Mouse (Mus musculus) telencephalon, adult 2 months (tissue): ENCODE measurements around the gene Cpm.

Experiments
- DNase-seq: peaks from one replicate; pipeline ENCODE4 v3.0.0-alpha.2; 2011; ENCODE audit warnings: low read depth, low spot score

The Cpm gene

DNA sequence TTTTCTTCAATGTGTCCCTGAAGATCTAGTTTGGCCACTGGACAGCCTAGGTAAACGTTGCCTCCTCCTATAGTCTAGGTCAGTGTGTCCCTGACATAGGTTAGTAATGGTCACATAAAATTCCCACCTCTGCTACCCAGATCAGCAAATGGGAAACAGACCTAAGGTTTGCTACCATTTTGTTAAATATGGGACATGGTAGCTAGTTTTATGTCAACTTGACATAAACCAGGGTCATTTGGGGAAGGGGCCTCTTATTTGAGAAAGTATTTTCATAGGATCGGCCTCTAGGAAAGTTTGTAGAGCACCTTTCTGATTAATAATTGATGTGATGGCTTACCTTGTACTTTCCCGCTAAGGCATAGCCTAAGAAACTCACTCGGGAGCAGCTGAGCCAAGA, 8.8 kb upstream of the Cpm start:
- DNase-seq, result no peak

- no peak for DNase-seq
These were observed 8.3 kb upstream of the Cpm start for GRCm38 (mm10) chr10:117620934-117621501.

GRCm38 (mm10) chr10:117621616-117622533, 7.4 kb upstream of the Cpm start:
- no peak for DNase-seq

DNA sequence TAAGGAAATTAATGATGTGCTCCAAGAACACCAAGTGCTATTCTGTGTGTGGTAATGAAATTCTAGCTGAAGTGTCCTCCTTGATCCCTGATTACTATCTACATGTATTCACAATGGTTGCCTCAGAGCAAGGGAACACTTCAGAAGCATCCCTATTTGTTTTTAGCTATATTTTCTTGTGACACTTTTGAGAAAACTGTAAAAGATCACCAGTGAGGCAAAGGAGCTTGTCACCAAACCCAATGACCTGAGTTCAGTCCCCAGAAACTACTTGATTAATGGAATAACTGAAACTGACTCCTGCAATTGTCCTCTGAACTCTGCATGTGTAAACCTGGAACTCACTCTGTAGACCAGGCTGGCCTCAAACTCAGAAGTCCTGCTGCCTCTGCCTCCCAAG, 5.9 kb upstream of the Cpm start:
- DNase-seq, result no peak

DNA sequence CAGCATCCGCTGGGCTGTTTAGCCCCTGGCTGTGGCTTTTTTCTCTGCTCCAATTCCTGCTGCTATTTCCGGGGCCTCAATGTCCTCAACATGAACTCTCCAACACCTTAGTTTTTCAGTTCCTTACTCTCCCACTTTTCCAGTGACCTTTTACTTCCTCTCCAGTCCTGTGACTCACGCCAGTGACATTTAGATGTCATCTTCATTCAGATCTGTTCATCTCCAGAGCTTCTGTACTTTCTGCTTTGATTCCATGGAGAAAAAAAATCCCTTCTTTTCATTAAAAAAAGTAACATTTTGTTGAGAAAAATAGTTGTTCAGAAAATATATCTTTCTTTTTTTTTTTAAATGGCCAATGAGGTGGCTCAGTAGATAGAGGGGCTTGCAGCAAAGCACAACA, 5.1 kb upstream of the Cpm start:
- DNase-seq, result no peak

- no peak for DNase-seq
These were observed 4.4 kb upstream of the Cpm start for GRCm38 (mm10) chr10:117624655-117625497.

DNA sequence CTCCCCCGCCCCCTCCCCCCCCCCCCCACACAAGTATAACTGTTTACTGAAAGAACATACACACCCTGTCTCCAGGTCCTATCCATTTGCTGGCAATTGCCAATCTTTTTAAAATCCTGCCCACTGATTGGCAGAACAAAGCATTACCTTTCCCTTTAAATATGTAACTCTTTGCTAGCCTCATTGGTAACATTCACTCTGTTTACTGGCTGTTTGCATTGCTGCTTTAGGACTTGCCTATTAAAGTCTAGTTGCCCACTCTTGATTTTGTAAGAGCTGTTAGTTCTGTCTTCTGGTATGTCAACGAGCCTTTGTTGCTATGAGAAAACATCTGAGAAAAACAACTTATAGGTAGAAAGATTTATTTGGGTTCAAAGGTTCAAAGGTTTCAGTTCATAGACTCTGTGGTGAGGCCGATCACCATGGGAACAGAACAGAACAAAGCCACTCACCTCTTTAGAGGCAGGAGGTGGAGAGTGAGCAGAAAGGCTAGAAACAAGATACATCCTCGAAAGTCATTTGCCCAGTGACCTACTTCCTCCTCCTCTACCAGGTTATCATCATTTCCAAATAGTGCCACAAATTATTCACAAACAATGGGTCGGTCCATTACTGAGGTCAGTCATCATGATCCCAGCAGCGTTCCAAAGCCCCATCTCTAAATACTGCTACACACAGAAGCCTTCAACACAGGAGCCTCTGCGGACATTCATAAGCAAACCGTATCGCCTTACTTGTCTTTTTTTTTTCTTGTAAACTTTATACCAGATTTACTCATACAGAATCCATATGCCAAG, 3.6 kb upstream of the Cpm start:
- no peak for DNase-seq

GRCm38 (mm10) chr10:117626297-117626613, 3.0 kb upstream of the Cpm start:
- no peak for DNase-seq

DNA sequence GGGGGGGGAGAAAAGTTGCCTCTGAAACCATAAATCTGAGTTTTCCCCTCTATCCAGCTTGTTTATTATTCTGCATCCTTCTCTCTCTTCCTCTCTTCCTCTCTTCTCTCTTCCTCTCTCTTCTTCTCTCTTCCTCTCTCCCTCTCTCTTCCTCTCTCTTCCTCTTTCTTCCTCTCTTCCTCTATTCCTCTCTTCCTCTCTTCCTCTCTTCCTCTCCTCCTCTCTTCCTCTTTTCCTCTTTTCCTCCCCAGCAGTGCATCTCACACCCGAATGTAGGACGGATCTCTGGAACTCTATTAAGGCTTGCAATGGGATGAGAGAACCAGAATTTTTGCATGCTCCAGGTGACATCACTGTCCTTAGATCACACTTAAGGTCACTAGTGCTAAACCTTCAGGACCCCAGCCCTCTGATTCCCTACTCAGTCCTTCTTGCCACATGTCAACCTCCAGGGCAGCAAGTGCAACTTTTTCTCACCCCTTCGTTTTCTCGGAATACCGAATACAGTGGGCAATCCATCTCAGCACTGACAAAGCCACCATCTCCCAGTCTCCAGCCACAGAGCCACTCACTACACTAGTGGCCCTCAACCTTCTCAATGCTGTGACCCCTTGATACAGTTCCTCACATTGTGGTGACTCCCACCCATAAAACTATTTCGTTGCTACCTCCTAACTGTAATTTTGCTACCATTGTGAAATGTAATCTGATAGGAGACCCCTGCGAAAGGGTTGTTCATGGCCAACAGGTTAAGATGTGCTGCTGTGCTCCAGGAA, 2.3 kb upstream of the Cpm start:
- DNase-seq, result no peak

DNA sequence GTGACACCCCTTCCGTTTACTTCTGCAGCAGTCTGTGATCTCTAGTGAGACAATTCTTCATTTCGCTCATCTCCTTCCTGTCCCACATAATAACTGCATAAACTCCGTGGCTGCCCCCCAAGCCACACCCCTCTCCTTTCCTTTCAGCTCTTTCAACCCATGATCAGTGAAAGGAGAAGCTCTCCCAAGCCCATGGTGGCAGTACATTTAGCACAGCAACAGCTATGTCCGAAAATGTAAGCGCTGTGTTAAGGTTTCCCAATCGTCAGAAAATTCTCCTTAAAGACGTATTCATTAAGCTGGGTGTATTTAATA, 1.7 kb upstream of the Cpm start:
- DNase-seq, result no peak

GRCm38 (mm10) chr10:117627949-117628348, 1.4 kb upstream of the Cpm start:
- no peak for DNase-seq

DNA sequence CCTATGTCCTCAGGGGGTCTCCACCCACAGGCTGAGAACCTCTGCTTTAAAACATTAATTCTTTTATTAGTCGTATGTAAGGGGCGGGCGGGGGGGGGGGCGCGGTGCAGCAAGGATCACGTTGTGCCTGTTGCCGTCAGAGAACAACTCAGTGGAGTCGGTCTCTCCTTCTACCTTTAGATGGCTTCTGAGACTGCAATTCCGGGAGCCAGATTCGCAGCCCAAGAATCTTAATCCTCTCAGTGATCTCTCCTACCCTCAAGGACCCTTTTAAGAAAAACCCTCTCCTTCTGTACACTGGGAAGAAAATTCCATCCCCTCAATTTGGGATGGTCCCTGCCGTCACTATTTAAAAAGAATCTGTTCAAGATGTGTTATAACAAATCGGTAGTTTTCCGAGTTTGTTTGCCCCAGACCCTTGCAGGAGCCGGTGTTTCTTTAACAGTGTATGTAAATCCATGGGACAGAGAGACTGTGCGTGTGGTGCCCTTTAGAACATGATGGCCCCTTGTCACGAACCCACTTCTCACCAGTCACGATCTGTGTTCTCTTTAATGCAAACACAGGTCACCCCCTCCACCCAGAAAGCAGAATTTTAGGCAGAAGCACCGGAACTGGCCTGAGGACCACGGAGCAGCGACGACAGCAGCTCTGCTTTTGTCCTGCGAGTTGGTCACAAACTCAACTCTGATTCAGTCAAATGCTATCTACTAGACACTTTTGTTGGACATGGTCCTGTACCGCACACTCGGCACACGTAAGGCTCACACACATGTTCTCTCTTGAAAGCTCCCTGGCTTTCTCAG, 734 bp upstream of the Cpm start:
- DNase-seq, result no peak

DNA sequence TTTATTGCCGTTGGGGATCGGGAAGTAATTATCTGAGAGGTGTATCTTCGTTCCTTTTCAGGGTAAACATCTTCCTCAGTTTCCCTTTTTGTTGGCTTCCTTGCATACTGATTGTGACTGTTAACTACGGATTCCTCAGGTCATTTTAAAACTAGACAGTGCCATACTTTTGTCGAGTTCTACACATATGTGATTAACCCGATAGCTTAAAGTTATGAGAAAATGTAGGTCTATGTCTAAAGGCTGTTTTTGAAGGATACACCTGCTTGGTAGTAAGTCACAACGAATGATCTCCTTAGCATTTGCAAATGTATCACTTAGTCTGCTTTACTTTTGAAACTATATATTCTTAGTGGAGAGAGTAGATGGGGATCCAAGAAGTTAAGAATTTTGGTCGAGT, 876 bp downstream of the Cpm start:
- DNase-seq, result no peak

DNA sequence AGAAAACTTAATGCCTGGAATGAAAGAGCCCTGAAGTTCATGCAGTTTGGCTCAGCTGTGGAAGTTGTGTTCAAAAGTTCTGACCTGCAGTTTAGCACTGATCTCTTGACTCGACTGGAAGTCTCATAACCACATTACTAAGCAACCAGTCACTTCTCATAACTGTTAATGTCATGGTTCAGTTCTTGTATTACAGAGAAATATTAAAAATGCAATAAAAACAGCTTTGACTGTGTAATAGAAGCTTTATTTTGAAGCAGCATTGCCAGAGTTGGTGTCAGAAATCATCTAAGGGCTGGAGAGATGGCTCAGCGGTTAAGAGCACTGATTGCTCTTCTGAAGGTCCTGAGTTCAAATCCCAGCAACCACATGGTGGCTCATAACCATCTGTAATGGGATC, 1.5 kb downstream of the Cpm start:
- DNase-seq, result no peak

DNA sequence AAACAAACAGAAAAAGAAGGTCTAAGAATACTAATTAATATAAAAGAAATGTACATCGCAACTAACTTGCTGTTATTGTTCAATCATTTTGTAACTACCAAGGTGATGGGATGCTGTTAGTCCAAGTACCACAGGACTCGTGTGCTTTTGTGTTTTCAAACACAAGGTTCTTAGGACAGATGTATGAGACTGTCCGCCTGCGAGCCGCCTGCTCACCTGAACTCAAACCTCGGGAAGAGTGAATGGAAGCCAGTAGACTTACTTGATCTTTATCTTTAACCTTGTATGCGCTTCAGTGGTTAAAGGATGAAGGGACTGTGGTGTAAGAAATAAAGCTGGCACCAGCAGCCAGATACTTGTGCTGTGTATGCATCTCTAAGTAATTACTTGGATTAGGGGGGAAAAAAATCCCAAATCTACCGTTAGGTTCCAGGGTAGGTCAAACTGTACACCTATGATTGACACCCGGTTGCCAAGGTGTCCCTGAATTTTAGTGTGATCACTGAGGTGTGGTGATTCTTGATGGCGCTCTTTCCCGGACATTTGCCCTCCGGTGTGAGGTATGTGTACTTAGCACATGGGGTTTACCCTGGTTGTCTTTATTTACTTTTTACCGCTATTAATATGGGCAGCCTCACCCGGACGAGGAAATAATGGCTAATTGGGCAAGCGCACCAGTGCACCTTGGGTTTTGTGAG, 2.4 kb downstream of the Cpm start:
- DNase-seq, result no peak

- DNase-seq, result no peak
These were observed 3.1 kb downstream of the Cpm start for GRCm38 (mm10) chr10:117632394-117632793.

DNA sequence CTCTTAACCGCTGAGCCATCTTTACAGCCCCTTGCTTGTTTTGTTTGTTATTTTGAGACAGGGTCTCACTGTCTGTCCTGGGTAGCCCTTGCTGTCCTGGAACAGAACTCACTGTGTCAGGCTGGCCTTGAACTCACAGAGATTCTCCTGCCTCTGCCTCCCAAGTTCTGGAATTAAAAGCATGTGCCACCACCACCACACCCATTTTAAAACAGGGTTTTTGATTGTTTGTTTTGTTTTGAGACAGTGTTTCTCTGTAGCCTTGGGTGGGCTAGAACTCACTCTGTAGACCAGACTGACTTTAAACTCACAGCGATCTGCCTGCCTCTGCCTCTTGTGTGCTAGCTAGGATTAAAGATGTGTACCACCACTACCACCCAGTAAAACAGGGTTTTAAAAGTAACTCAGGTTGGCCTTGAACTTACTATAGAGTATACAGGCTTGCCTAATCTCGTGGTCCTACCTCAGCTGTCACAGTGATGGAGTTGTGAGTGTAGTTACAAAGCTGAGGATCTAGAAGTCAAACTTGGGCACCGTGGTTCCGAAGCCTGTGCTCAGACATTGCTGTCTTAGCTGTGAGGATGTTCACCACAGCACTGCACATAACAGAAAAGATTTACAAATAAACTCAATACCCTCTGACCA, 4.4 kb downstream of the Cpm start:
- no peak for DNase-seq

DNA sequence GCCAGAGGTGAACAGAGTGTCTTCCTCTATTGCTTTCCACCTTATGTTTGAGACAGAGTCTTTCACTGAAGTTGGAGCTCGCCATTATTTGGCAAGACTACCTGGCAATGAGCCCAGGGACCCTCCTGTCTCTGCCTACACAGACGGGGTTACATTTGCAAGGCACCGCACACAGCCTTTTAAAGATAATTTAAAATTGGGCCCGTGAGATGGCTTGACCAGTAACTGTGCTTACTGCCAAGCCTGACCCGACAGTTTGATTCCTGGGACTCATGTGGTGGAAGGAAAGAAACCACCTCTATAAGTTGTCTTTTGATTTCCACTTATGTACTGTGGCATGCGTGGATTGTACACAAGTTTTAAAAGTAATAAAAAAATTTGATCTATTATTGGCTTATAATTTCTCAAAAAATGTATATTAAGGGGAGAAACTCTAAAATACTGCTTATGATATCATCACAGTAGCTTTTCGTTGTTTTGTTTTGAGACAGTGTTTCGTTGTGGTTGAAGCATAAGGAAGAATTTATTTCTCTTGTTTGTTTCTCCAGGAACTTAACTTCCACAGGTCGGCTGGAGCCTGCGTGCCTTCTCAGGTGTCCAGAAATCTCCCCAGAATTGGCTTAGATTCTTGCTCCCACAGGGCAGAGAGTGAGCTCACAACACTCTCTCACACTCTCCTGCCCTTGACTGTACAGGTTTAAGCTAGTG, 5.2 kb downstream of the Cpm start:
- DNase-seq, result no peak
